Mouse (Mus musculus): ENCODE results near the gene Anxa4.

The Anxa4 gene

DNA sequence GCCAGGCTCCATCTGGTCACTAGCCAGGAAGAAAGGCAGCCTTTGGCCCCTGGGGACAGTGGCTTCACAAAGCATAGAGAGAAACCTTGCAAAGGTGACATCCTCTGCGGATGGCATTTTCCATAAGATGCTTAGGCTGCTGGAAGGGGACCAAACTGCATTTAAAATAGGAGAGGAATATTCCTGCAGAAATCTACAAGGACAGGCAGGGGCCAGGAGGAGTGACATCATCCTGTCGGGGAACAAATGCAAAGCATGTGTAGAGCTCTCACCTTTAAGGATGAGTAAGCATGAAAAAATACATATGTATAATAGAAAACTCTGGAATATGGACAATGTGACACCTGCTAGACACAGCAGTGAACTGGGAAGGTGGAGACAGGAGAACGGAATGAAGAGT is 7.1 kb upstream of the Anxa4 start:
- DNase-seq (ENCODE audit: low read depth), result no peak

DNA sequence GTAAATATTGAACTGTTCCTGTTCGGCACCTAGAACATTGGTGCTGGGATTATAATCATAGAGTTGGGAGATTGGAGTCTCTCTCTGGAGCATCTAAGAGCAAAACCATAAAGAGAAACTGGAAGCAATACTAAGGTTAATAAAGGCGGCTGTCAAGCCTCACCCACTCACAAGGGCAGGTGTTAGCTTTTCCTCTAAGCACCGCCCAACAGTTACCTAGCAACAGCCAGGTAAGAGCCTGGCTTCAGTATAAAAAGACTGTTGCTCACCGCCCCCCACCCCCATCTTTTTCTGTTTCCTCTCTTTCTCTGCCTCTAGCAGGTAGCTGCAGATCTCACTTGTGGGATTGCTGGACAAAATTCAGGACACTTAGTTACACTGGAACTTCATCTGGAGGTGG is 4.1 kb upstream of the Anxa4 start:
- no peak for DNase-seq (ENCODE audit: low read depth)

DNA sequence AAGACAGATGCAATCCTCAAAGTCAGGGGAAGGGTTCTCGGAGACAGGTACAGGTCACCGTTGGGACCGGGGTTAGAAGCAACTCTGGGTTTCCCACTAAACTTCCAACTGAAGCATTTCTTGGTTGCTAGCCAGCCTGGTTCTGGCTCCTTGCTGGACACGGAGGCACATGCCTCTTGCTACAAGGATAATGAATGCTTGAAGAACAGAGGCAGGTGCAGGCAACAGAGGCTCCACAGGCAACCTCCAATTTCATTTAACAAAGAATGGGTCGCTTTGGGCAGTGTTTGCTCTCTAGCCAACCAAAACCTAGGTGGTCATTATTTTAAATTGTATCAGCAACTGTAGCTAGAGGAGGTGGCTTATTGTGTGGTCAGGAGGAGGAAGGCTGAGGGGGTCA is 573 bp upstream of the Anxa4 start:
- DNase-seq (ENCODE audit: low read depth), result no peak

GRCm38 (mm10) chr6:86790351-86790943 is 2.9 kb downstream of the Anxa4 start:
- no peak for DNase-seq (ENCODE audit: low read depth)

DNA sequence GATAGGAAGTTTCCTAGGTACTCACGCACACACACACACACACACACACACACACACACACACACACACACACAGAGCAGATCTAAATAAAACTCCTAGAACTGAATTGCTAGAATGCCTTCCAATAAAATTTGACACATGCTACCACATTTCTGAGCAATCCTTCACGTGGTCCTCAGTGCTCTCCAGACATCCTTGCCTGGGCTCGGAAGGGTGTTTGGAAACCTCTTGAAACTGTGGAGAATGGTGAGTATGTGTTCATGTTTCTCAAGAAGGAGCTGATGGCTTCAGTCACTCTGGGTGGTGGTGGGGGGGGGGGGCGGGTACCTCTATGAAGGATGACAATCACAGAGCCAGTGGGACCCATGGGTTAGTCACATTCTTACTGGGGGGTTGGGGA is 5.1 kb downstream of the Anxa4 start:
- no peak for DNase-seq (ENCODE audit: low read depth)

DNA sequence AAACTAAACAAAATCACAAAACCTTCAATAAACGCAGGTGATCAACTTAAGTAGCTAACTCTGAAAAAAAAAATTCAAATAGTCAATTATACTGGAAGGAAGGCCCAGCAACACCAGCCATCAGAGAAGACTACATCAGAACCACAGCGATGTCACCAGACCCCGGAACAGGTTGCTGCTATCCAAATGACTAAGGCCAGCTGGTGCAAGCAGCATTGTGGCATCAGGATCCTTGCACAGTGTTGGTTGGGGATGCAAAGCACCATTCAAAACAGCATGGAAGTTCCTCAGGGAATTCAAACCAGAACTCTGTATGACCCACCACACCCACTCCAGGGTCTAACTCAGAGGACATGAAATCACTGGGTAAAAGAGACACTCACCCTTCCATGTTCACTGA is 6.8 kb downstream of the Anxa4 start:
- no peak for DNase-seq (ENCODE audit: low read depth)

DNA sequence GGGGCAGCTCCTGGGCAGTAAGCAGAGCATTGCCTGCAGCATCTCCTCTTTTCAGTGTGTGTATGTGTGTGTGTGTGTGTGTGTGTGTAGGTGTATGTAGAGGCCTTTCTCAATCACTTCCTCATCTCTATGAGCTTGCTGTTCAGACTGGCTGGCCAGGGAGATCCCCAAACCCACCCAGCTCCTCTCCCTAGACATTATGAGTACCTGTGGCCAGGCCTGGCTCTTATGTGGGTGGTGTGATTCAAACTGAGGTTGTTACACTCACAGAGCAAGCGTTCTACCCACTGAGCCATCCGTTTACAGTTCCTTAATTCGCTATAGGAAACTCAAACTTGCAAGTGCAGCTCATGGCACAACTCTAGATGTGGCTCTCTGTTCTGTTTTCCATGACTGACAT is 8.6 kb downstream of the Anxa4 start:
- no peak for DNase-seq (ENCODE audit: low read depth)

DNA sequence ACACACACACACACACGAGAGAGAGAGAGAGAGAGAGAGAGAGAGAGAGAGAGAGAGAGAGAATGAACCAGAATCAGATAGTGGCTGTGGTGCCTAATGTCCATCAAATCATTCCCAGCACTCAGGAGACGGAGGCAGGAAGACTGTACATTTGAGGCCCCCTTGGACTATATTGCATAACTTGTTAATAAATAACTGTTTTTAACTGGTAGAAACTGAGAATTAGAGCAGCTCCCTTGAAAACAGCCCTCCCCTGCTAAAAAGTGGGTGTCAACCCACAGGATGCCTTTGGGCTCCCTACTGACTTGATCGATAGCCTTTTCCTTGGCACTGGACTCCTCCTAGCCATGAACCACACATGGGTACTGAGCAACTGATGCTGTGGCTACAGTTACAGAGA is 11.0 kb downstream of the Anxa4 start:
- DNase-seq (ENCODE audit: low read depth), result no peak

DNA sequence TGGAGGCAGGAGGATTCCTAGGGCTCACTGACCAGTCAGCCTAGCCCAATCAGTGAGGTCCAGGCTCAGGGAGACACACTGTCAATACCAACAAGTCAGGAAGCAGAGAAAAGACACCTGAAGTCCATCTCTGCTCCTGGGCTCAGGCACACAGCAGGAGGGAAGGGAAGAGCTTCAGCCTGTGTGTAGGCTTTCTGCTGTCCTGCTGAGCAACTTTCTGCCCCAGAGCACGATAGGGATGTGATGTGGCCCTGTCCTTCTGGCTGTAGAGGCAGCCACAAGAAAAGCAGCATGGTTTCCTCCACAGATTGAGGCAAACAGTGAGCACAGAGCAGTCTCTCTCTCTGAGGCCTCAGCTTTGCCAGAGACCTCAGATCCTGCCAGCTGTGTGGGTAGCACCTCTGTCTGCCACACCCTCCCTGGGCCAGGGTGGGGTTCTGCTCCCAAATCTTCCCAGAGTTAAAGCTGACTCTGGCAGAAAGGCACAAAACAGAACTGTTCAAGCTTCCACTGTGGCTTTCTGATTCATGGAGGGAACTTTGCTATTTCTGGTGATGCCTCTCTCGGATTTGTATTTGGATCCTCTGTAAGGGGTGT is 11.9 kb downstream of the Anxa4 start:
- DNase-seq (ENCODE audit: low read depth), result no peak

DNA sequence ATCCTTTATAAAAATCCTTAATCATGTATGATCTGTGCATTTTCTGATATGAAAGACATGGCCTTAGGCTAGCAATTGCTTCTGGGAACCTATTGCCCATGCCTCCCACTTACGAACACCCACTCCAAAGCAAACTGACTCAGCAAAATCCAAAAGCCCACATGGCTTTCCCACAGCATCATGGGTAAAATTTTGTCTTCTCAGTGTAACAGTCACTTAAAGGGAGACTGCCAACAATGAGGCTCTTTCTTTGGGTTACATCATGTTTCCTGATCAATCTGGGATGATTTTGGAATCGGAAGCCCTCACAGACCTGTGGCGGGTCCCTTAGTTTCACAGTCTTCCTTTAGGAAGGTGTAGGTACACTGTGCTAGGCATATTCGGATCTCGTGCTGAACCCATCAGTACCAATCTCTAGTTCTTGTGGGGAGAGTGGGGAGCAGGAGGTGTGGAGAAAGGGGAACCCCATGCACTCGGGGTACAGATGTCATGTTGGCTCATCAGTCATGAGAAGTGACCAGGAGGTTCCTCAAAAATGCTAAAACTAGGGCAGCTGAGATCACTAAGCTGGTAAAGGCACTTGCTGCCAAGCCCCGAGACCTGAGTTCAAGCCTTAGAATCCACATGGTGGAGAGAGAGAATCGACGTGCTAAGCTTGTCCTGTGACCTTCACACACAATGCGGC is 14.3 kb downstream of the Anxa4 start:
- DNase-seq (ENCODE audit: low read depth), result no peak

- DNase-seq (ENCODE audit: low read depth), result no peak
Observed at GRCm38 (mm10) chr6:86777181-86777580, 16.2 kb downstream of the Anxa4 start.

DNA sequence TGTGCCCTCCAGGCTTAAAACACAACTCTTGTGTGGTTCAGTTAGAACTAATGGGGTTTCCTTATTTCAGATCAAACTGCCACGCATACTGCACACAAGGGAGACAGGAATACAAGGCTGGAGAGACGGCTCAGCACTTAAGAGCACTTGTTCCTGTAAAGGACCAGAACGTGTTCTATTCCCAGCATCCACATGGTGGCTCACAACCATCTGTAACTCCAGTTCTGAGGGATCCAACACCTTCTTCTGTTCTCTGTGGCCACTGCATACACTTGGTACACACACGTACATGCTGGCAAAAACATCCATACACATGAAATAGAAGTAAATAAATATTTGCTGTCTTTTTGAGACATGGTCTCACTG is 16.7 kb downstream of the Anxa4 start:
- no peak for DNase-seq (ENCODE audit: low read depth)

DNA sequence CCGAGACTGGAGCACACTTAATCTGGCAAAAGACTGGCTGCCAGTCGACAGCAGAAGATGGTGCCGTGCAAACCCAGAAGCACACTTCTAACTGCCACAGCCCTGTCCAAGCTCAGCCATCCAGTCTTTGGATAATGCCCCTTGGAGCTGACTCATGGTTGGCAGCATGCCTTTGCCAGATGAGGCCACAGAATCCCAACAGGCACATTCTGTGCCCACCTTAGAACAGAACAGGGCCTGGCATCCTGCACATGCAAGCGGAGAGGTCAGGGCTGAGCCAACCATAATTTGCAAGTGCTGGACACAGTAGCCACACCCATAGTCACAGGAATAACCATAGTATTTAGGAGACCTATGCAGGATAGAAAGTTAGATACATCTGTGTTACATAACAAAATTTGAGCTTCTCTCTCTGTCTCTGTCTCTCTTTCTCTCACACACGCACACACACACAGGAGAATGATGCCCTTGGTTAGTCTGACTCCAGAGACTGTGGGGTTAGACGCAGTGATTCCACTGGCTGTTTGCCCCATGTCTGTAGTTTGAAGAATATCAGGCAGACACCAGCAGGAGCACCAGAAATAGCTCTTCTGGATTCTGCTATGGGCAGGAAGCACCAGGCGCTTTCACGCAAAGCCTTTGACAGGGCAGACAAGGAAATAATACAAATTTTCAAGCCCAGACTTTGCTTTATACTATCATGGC is 17.2 kb downstream of the Anxa4 start:
- no peak for DNase-seq (ENCODE audit: low read depth)

DNA sequence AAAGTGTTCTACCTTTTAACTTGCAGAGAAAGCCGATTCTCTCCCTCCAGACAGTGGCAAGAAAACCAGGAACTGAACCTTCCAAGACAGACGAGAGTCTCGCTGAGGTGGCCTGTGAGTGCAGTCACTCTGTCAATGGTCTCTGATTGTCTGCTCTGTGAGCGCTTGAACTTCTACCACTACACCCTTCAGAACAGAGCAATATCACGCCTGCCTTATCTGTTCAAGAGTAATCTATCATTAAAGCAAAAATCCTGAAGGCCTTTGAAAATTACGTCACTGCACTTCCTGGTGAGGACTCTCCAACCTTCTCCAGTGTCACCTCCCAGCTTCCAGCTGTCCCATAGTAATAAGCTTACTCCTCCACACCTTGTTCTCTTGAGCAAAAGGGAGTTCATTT is 18.4 kb downstream of the Anxa4 start:
- no peak for DNase-seq (ENCODE audit: low read depth)

DNA sequence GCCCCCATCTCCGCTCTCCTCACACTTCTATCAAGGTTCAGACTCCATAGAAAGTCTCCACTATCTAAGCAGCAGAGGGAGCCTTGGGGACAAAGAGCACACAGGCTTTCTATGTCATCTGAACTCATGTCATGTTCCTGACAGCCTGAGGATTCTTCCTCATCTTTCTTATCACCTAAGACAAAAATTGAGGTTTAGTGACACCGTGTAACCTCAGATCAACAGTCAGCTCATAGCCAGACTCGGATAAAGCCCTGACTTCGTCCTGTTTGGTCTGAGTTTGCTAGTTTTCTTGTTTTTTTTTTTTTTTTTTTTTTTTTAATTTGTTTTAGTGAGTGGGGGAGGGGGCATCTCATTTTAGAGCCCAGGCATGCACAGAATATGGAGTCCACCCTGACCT is 19.6 kb downstream of the Anxa4 start:
- no peak for DNase-seq (ENCODE audit: low read depth)

DNA sequence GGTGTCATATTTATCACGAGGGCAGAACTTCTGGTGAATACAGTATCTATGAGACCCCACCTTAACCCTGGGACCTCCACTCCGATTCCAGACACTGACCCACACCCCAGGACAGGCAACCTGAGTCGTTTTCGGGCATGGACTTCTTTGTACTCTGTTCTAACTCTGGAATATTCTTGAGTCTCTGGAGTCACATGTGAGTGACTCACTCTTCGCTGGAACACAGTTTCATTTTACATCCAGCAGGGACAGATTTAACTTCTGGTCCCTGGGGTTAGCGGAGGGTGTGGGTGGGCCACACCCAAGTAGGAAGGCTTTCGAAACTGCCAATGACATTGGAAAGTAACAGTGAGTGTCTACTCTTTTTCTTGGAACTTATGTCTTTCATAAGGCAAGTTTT is 20.8 kb downstream of the Anxa4 start:
- no peak for DNase-seq (ENCODE audit: low read depth)

DNA sequence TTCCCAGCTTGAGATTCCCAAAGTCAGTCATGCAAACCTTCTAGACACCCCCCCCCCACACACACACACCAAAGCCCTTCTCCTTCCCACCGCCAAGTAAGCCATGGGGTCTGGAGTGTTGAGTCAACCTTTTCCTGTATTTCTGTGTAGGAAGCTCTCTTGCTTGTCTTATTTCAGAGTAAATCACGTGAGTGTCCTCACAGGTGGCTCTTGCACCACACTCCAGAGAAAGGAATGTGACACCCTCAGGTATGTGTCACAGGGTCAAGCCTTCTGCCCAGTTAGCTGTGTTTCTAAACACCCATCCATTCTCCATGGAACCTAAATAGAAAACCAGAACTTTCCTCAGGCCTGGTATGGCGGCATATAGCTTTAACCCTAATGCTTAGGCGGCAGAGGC is 24.4 kb downstream of the Anxa4 start:
- DNase-seq (ENCODE audit: low read depth), result no peak

- DNase-seq (ENCODE audit: low read depth), result no peak
Observed at GRCm38 (mm10) chr6:86768186-86768776, 25.1 kb downstream of the Anxa4 start.

DNA sequence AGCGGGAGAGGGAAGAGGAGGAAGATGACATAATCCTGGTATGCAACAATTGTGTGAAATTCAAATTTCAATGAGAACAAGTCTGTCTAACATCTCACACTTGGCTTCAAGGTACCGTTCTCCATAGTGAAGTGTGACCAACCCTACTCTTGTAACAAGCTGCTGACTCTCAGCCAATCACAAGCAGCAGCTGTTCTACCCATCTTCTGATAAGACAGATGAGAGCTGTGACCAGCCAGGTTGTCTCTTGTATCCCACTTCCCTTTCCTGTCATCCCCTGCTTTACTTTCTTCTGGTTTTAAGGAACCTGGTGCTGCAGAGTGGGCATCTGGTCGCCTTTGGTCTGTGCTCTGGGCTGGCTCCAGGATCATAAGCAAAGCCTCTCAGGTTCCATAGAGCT is 25.9 kb downstream of the Anxa4 start:
- no peak for DNase-seq (ENCODE audit: low read depth)

GRCm38 (mm10) chr6:86765637-86766059 is 27.7 kb downstream of the Anxa4 start:
- DNase-seq (ENCODE audit: low read depth), result no peak

- no peak for DNase-seq (ENCODE audit: low read depth)
Observed at GRCm38 (mm10) chr6:86754105-86754863, 39.1 kb downstream of the Anxa4 start.

DNA sequence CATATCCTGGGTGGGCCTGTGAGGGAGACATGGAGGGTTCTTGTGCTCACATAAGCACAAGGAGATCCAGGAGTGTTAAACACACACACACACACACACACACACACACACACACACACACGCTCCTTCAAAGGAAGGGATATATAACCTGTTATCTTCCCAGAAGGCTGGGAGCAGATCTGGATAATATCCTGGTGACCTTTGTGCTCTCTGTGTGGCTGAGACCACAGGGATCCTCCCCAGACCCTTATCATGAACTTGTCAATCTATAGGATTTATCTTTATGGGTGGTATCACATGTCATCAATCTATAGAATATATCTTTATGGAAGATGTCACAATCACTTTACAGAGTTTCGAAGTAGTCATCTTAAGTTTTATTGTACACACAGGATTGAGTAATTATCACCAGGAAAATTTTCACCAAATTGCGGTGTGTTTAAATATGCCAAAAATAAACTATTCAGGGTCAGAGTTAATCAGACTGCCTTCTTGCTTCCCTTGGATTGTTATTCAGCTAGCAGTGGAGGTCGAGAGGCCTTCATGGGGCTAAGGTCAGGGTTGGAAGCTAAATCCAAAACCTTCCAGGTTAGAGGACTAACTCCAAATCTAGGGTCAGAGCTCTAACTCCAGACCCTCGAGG is 40.4 kb downstream of the Anxa4 start:
- DNase-seq (ENCODE audit: low read depth), result no peak

Data from c-Kit-positive CD71-positive TER-119-negative erythroid progenitor cells, embryonic 14.5 days (primary cell).